Mouse (Mus musculus) erythroid progenitor cell, adult 5-6 weeks (primary cell): ENCODE data around the gene Uqcc3. TPM values are rescaled to one million over a fixed set of nuclear protein-coding genes. Genes with fewer than 3 reads are reported as not detected.

ENCODE experiments used
- ATAC-seq: replicated peaks from 2 replicates; pipeline ENCODE4 v1.8.0; 2016; ENCODE audit warnings: moderate number of reproducible peaks, mild to moderate bottlenecking, moderate TSS enrichment, inconsistent platforms; ENCODE audit not compliant: poor library complexity, low FRiP score, severe bottlenecking
- total RNA-seq, 2 experiments: library from RNA; stranded (forward) in 1 of 2; stranded (reverse) in 1 of 2; fragments of 150-400 nt in 1 of 2; fragments of 186-747, 209-891 nt in 1 of 2; gene quantifications; 2 replicates each; pipeline versions ENCODE4 v1.2.3 to v1.2.4; 2015 to 2017; ENCODE audit warnings: low replicate concordance in 2 of 2

Uqcc3 gene
- 8.8 and 23.1 TPM in 2 replicates for total RNA-seq (2015; ENCODE audit: low replicate concordance)
- 7.8 TPM in 1 of 2 replicates, not detected in the other for total RNA-seq (2017; ENCODE audit: low replicate concordance)

GRCm38 (mm10) chr19:8880311-8881033, at the start of gene Uqcc3:
Gene Uqcc3 (minus strand): TSS chr19:8880923.
- ATAC-seq = peak; percentile 98

DNA sequence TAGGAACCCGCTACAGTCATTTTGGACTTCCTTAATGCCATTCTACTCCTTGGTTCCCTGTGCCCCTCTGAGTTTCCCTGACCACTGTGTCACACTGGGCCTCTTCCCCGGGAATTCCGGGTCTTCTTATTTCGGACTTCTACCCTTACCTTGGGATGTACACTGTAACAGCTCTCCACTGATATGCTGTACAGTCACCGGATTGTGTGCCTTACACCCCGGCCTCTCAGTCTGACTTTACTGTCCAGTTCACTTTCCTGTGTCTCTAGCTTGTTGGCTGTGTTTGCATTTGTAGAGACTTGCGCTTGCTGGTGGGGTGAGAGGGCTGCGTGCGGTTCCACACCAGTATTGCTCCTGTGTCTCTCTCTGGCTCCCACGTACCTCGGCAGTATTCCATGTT, 49.4 kb upstream of the Uqcc3 start:
- ATAC-seq = no peak

GRCm38 (mm10) chr19:8929224-8930088, 48.7 kb upstream of the Uqcc3 start, which contains the start of the genes Rom1 and Eml3:
Gene Rom1 (minus strand): TSS chr19:8929356.
Gene Eml3 (plus strand): TSS chr19:8929552.
- ATAC-seq = peak; percentile 85

- no peak; the same call in 1 of the 2 replicates for ATAC-seq
Measured at GRCm38 (mm10) chr19:8928689-8929223, 48.0 kb upstream of the Uqcc3 start.

- no peak for ATAC-seq
Measured at GRCm38 (mm10) chr19:8927891-8928525, 47.3 kb upstream of the Uqcc3 start.

GRCm38 (mm10) chr19:8926766-8927165, 46.0 kb upstream of the Uqcc3 start:
- ATAC-seq = no peak

DNA sequence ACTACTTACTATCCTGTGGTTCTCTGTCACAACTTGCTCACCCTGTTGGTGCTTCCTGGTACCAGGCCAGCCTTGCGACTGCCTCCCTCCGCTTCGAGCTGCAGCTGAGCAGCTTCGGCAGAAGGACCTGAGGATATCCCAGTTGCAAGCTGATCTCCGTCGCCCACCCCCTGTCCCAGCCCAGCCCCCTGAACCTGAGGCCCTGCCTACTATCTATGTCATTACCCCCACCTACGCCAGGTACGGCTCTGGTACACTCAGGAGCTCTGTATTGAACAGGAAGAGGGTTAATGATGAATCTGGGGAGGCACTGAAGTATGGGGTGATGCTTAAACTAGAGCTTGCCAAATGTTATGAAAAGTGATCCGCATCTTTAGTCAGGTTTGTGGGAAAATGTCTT, 41.0 kb upstream of the Uqcc3 start:
- no peak for ATAC-seq

GRCm38 (mm10) chr19:8920836-8921291, 40.1 kb upstream of the Uqcc3 start:
- peak; percentile 68 for ATAC-seq

DNA sequence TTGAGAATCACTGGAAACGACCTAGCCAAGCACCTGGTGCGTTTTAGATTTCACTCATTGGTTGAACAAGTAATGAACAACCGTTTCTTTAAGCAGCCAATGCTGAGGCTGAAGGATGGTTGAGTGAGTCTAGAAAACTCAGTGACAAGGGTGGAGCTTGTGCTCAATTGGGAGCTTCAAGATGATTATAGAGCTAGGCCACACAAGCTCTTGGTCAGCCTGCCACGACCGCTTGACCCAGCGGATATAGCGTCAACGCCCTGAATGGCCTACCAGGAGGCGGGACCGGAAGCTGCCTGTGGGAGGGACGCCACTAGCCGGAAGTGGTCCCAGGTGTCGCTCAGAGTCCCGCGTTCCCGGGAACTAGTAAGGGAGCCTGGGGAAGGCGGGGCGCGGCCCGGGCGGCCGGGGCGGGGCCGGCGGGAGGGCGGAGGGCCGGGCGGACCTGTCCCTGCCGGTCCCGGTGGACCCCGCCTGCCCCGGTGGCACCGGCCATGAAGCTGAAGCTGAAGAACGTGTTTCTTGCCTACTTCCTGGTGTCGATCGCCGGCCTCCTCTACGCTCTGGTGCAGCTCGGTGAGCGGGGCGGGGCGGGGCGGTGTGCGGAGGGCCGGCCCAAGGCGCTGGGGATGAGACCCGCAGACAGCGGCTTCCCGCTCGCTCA, 39.5 kb upstream of the Uqcc3 start, which contains the start of gene B3gat3:
TSS of gene B3gat3 (plus strand) at position 302 of the 664 bp plus-strand sequence.
- ATAC-seq = peak; percentile 96

GRCm38 (mm10) chr19:8919684-8920072, 39.0 kb upstream of the Uqcc3 start:
- no peak for ATAC-seq

- no peak for ATAC-seq
Measured at GRCm38 (mm10) chr19:8919000-8919399, 38.3 kb upstream of the Uqcc3 start.

DNA sequence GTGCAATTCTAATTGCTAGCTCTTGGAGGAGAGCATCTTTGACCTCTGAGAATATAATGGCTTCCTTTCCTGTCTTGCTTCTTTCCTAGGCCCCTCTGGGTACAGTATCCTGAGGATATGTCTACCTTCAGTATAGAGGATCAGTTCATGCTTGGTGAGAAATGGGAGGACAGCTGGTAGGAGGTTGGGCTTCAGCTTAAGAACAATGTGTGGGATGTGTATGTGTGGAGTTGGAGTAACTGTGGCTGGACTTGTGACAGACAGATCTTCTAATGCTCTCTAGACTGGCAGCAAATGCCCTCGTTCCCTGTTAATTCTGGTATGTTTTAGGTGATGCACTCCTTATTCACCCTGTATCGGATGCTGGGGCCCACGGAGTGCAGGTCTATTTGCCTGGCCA, 33.5 kb upstream of the Uqcc3 start:
- no peak for ATAC-seq

- no peak for ATAC-seq
Measured at GRCm38 (mm10) chr19:8911810-8912209, 31.1 kb upstream of the Uqcc3 start.

DNA sequence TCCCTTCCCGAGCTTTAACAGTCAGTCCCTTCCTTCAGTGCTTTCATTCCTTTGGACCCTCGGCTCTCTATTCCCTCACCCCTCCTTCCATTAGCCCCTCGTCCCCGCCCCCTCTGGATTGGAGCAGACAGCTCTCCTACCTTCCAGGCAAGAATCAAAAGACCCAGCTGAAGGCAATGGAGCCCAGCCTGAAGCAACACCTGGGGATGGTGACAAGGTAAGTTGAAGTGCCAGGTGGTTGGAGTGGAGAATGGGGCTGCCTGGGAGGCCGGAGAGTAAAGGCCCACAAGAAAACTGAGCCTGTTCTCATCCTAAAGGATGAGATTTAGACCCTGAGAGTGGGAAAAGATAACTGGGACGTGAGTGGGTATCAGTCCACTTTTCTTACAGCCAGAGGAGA, 27.8 kb upstream of the Uqcc3 start:
- ATAC-seq = no peak

DNA sequence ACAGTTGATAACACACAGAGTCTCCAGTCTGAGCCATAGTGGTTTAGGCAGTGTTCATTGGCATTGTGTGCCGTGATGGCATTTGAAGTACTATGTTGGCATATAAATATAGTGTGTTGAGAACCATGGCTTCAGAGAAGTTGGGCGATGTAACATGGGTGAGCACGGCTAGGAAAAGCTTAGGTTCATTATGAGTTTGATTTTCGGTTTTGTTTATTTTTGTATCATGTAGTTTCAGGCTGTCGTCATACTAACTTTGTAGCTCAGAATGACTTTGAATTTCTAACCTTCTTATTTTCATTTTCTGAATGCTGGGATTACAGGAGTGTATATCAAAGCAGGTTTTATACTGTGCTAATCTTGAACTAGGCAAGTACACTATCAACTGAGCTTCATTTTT, 22.7 kb upstream of the Uqcc3 start:
- no peak for ATAC-seq

DNA sequence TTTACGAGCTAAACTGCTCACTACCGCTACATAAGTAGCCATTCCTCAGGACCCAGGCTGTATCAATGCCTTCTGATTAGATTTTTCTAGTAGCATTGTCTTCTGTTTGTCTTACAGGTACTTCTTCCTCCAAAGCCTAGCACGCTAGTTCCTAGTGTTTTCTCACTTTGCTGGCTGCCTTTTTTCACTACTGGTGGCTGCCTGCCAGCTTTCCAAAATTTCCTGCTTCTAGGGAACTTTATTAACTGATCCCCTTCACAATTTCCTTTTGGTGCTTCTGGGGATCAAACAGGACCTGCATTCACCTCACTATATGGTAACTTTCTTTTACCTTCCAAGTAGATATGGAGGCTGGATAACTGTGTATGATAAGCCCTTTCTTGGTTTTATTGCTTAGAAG, 18.4 kb upstream of the Uqcc3 start:
- ATAC-seq = no peak

- ATAC-seq = no peak; the same call in 1 of the 2 replicates
Measured at GRCm38 (mm10) chr19:8898576-8898975, 17.9 kb upstream of the Uqcc3 start.

DNA sequence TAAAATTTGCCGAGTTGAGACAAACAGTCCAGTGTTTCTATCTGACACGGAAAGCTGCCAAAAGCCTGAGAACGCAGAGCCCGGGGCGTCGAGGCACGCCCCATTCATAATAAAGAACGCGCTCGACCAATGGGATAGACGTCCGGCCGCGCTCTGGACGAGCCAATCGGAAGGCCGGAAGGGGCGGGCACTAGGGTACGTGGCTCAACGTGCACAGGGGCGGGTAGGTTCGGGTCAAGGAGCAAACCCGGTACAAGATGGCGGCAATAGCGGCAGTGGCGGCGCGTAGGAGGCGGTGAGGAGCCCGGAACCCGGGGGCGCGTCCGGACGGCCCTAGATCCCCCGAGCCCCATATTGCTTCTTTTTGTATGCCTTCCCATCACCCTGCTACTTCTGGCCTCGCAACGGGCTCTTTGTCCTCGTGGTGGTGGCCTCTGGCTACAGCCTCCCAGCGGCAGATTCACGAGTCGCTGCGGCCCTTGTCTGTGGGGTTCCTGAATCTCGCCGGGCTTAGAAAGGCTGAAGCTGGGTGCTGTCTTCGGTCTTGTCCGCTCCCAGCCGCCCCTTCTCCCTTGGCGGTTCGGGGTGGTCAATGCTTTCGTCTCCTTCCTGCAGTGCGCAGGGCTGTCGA, 17.3 kb upstream of the Uqcc3 start, which contains the start of gene Ganab:
TSS of gene Ganab (plus strand) at position 207 of the 631 bp plus-strand sequence.
- ATAC-seq = peak; percentile 97
